In genomic region chr4:72996102-72996501, GRCm38 (mm10) we compare ENCODE assay signal across 19 mouse cellular contexts.
DNase-seq lines count a peak whose midpoint lies in the region; ATAC-seq and TF ChIP-seq lines count a peak whose summit lies in the region.
"Had no signal": no experiment of that assay in that cellular context is flagged by ENCODE, and none has a peak within 500 bp of the region (broad histone marks: within the 10 kb centered on the region; RNA-seq: fewer than 3 reads in every experiment).

No protein-coding gene starts in this region.

- H3K4me1 ChIP-seq in forebrain, embryonic 15.5 days: 0 out of 2 replicates have a peak, but pooled peaks cover 2% of the 10 kb centered on the region
- no peaks in the 10 kb centered on the region for H3K4me1 ChIP-seq in forebrain, embryonic 11.5 days (replicated peaks; ENCODE audit: control insufficient read depth, insufficient read depth, low read length)
- H3K4me1 ChIP-seq in lung, embryonic 14.5 days (ENCODE audit: insufficient read depth): no peaks in the 10 kb centered on the region
- H3K4me1 ChIP-seq in kidney, embryonic 16.5 days (ENCODE audit: insufficient read depth, low read length): no peaks in the 10 kb centered on the region
- H3K4me1 ChIP-seq: heart, embryonic 15.5 days; hindbrain, embryonic 13.5 days; midbrain, embryonic 10.5 days had no signal

- DNase-seq in forebrain, embryonic 11.5 days (ENCODE audit: low spot score): no peak
- DNase-seq in lung, embryonic 14.5 days: peak; percentile 4
- DNase-seq in lung, postnatal 4 days: no peak
- peak; percentile 60 for DNase-seq in brain, embryonic 18.5 days (ENCODE audit: low read depth, low spot score)
- DNase-seq in telencephalon, adult 2 months (ENCODE audit: low read depth, low spot score): peak; percentile 16
- DNase-seq: adrenal gland, postnatal 25 days; cerebellum, adult 11-12 months; cerebellum, postnatal 10 days; heart, postnatal 36 days; kidney, adult 2 months; kidney, postnatal 14 days; thymus, adult 2 months had no signal

- no peaks in the 10 kb centered on the region for H3K36me3 ChIP-seq in forebrain, embryonic 15.5 days
- no peaks in the 10 kb centered on the region for H3K36me3 ChIP-seq in forebrain, embryonic 11.5 days (ENCODE audit: control insufficient read depth, insufficient read depth, low read length)
- H3K36me3 ChIP-seq in lung, embryonic 14.5 days (ENCODE audit: insufficient read depth): no peaks in the 10 kb centered on the region
- H3K36me3 ChIP-seq in kidney, embryonic 16.5 days (ENCODE audit: insufficient read depth, low read length): no peaks in the 10 kb centered on the region
- H3K36me3 ChIP-seq: heart, embryonic 15.5 days; hindbrain, embryonic 13.5 days; midbrain, embryonic 10.5 days had no signal

- no peak for TF ChIP-seq CTCF in lung, embryonic 14.5 days (IDR thresholded peaks at IDR 0.05; ENCODE audit: low read depth)

- no peaks in the 10 kb centered on the region for H3K9me3 ChIP-seq in forebrain, embryonic 15.5 days
- no peaks in the 10 kb centered on the region for H3K9me3 ChIP-seq in forebrain, embryonic 11.5 days (ENCODE audit: control insufficient read depth, low read length)
- H3K9me3 ChIP-seq in lung, embryonic 14.5 days (ENCODE audit: low read depth, low read length): no peaks in the 10 kb centered on the region
- no peaks in the 10 kb centered on the region for H3K9me3 ChIP-seq in kidney, embryonic 16.5 days (ENCODE audit: low read length)
- H3K9me3 ChIP-seq: heart, embryonic 15.5 days; hindbrain, embryonic 13.5 days; midbrain, embryonic 10.5 days had no signal

- H3K4me3 ChIP-seq in forebrain, embryonic 15.5 days: no peak overlapping the region
- H3K4me3 ChIP-seq in forebrain, embryonic 11.5 days (ENCODE audit: low read depth, low read length): no peak overlapping the region
- no peak overlapping the region for H3K4me3 ChIP-seq in lung, embryonic 14.5 days (ENCODE audit: low read depth, low read length)
- no peak overlapping the region for H3K4me3 ChIP-seq in kidney, embryonic 16.5 days (ENCODE audit: low read length)
- H3K4me3 ChIP-seq: heart, embryonic 15.5 days; hindbrain, embryonic 13.5 days; midbrain, embryonic 10.5 days had no signal

- no peak overlapping the region for H3K27ac ChIP-seq in forebrain, embryonic 15.5 days (replicated peaks)
- no peak overlapping the region for H3K27ac ChIP-seq in forebrain, embryonic 11.5 days (ENCODE audit: low read depth, low read length)
- H3K27ac ChIP-seq in lung, embryonic 14.5 days (ENCODE audit: low read depth): no peak overlapping the region
- H3K27ac ChIP-seq in kidney, embryonic 16.5 days (ENCODE audit: low read length): no peak overlapping the region
- H3K27ac ChIP-seq: heart, embryonic 15.5 days; hindbrain, embryonic 13.5 days; midbrain, embryonic 10.5 days had no signal

- ATAC-seq in forebrain, embryonic 15.5 days (replicated peaks): peak; percentile 60; the same call in 1 of the 2 replicates
- ATAC-seq in forebrain, embryonic 11.5 days (replicated peaks; ENCODE audit: low FRiP score): no peak
- no peak for ATAC-seq in lung, embryonic 14.5 days (ENCODE audit: insufficient read depth)
- ATAC-seq in kidney, embryonic 16.5 days (ENCODE audit: low FRiP score, low TSS enrichment): no peak
- ATAC-seq: lung, postnatal 0 days; midbrain, embryonic 16.5 days had no signal

- H3K27me3 ChIP-seq in forebrain, embryonic 15.5 days: no peaks in the 10 kb centered on the region
- H3K27me3 ChIP-seq in forebrain, embryonic 11.5 days (ENCODE audit: control insufficient read depth, insufficient read depth, low read length): no peaks in the 10 kb centered on the region
- H3K27me3 ChIP-seq in lung, embryonic 14.5 days (ENCODE audit: insufficient read depth, low read length): no peaks in the 10 kb centered on the region
- H3K27me3 ChIP-seq in kidney, embryonic 16.5 days (ENCODE audit: insufficient read depth, low read length): no peaks in the 10 kb centered on the region
- H3K27me3 ChIP-seq: heart, embryonic 15.5 days; hindbrain, embryonic 13.5 days had no signal

- H3K4me2 ChIP-seq in forebrain, embryonic 15.5 days (replicated peaks): no peak overlapping the region
- H3K4me2 ChIP-seq in forebrain, embryonic 11.5 days (ENCODE audit: low read depth, low read length, severe bottlenecking): no peak overlapping the region
- H3K4me2 ChIP-seq in lung, embryonic 14.5 days: no peak overlapping the region
- no peak overlapping the region for H3K4me2 ChIP-seq in kidney, embryonic 16.5 days (replicated peaks; ENCODE audit: low read depth, low read length)
- H3K4me2 ChIP-seq: heart, embryonic 15.5 days; hindbrain, embryonic 13.5 days had no signal

- WGBS in forebrain, embryonic 15.5 days: 61% methylated on average over 2 of the region's 2 CpGs
- WGBS in forebrain, embryonic 11.5 days: 94% methylated on average over 2 of the region's 2 CpGs
- WGBS in lung, embryonic 14.5 days: 43% methylated on average over 2 of the region's 2 CpGs
- whole genome bisulfite sequencing in kidney, embryonic 16.5 days: 46% methylated on average over 2 of the region's 2 CpGs

- no peak overlapping the region for H3K9ac ChIP-seq in forebrain, embryonic 15.5 days (replicated peaks)
- no peak overlapping the region for H3K9ac ChIP-seq in forebrain, embryonic 11.5 days (ENCODE audit: low read length)
- no peak overlapping the region for H3K9ac ChIP-seq in lung, embryonic 14.5 days
- H3K9ac ChIP-seq in kidney, embryonic 16.5 days (replicated peaks; ENCODE audit: low read length): no peak overlapping the region
- H3K9ac ChIP-seq: heart, embryonic 15.5 days; hindbrain, embryonic 13.5 days had no signal

Comparison
In these comparisons a context has a peak if more than half of its experiments do, and no peak if none do; other contexts are left out.
1. DNase-seq: peak in lung, embryonic 14.5 days (single experiment), brain, embryonic 18.5 days (single experiment) and telencephalon, adult 2 months (single experiment); none in forebrain, embryonic 11.5 days (single experiment) and lung, postnatal 4 days (0 of 2).